In genomic region chr5:98688254-98688653, GRCm38 (mm10) we compare ENCODE assay signal across 32 mouse cellular contexts.
"Had no signal": no experiment of that assay in that cellular context is flagged by ENCODE, and none has a peak within 500 bp of the region (broad histone marks: within the 10 kb centered on the region; RNA-seq: fewer than 3 reads in every experiment).

No protein-coding gene starts in this region.

- DNase-seq: left cerebral cortex, postnatal 4 days; liver; liver, embryonic 13.5 days; liver, postnatal 0 days; lung, adult 18-20 months; lung, adult 2 months; lung, embryonic 14.5 days; lung, postnatal 14 days; lung, postnatal 4 days; midbrain, embryonic 14.5 days had no signal

- H3K4me2 ChIP-seq: limb, embryonic 12.5 days; limb, embryonic 13.5 days; limb, embryonic 15.5 days; liver, embryonic 11.5 days; liver, embryonic 12.5 days; liver, embryonic 13.5 days; liver, embryonic 15.5 days; lung, embryonic 14.5 days; lung, embryonic 15.5 days; midbrain, embryonic 11.5 days; midbrain, embryonic 12.5 days; midbrain, embryonic 13.5 days; midbrain, embryonic 15.5 days; neural tube, embryonic 12.5 days; neural tube, embryonic 13.5 days had no signal

- H3K27ac ChIP-seq: left cerebral cortex, adult 2 months; limb, embryonic 10.5 days; limb, embryonic 12.5 days; limb, embryonic 13.5 days; limb, embryonic 15.5 days; liver, embryonic 12.5 days; liver, embryonic 13.5 days; liver, embryonic 14.5 days; liver, embryonic 15.5 days; lung, embryonic 15.5 days; macrophage; midbrain, embryonic 10.5 days; midbrain, embryonic 12.5 days; midbrain, embryonic 13.5 days; midbrain, embryonic 15.5 days; neural tube, embryonic 12.5 days; neural tube, embryonic 13.5 days had no signal

- H3K36me3 ChIP-seq: limb, embryonic 10.5 days; limb, embryonic 12.5 days; limb, embryonic 13.5 days; limb, embryonic 15.5 days; liver, embryonic 12.5 days; liver, embryonic 13.5 days; liver, embryonic 15.5 days; lung, embryonic 15.5 days; midbrain, embryonic 10.5 days; midbrain, embryonic 12.5 days; midbrain, embryonic 13.5 days; midbrain, embryonic 15.5 days; neural tube, embryonic 12.5 days; neural tube, embryonic 13.5 days had no signal

- H3K9ac ChIP-seq: limb, embryonic 12.5 days; limb, embryonic 13.5 days; limb, embryonic 15.5 days; liver, embryonic 12.5 days; liver, embryonic 13.5 days; liver, embryonic 14.5 days; liver, embryonic 15.5 days; liver, postnatal 0 days; lung, embryonic 14.5 days; lung, embryonic 15.5 days; midbrain, embryonic 12.5 days; midbrain, embryonic 13.5 days; midbrain, embryonic 15.5 days; neural tube, embryonic 12.5 days; neural tube, embryonic 13.5 days had no signal

- H3K9me3 ChIP-seq: limb, embryonic 10.5 days; limb, embryonic 12.5 days; limb, embryonic 15.5 days; liver, embryonic 13.5 days; liver, embryonic 15.5 days; lung, embryonic 15.5 days; midbrain, embryonic 10.5 days; midbrain, embryonic 13.5 days; midbrain, embryonic 15.5 days; neural tube, embryonic 13.5 days had no signal

- ATAC-seq: liver, embryonic 12.5 days; liver, postnatal 0 days; lung, postnatal 0 days; midbrain, embryonic 13.5 days; midbrain, embryonic 15.5 days; midbrain, embryonic 16.5 days had no signal

- H3K4me1 ChIP-seq: limb, embryonic 10.5 days; limb, embryonic 12.5 days; limb, embryonic 13.5 days; limb, embryonic 15.5 days; liver, embryonic 12.5 days; liver, embryonic 13.5 days; liver, embryonic 15.5 days; lung, embryonic 15.5 days; megakaryocyte, embryonic 14.5 days; midbrain, embryonic 10.5 days; midbrain, embryonic 12.5 days; midbrain, embryonic 13.5 days; midbrain, embryonic 15.5 days; neural tube, embryonic 12.5 days; neural tube, embryonic 13.5 days had no signal

- H3K27me3 ChIP-seq: limb, embryonic 12.5 days; limb, embryonic 15.5 days; liver, embryonic 12.5 days; liver, embryonic 13.5 days; liver, embryonic 15.5 days; lung, embryonic 15.5 days; megakaryocyte, embryonic 14.5 days; midbrain, embryonic 12.5 days; midbrain, embryonic 13.5 days; midbrain, embryonic 15.5 days; neural tube, embryonic 12.5 days; neural tube, embryonic 13.5 days had no signal

- H3K4me3 ChIP-seq: left cerebral cortex, adult 2 months; limb, embryonic 10.5 days; limb, embryonic 12.5 days; limb, embryonic 13.5 days; limb, embryonic 15.5 days; liver, embryonic 12.5 days; liver, embryonic 13.5 days; liver, embryonic 15.5 days; lung, embryonic 15.5 days; megakaryocyte, embryonic 14.5 days; midbrain, embryonic 10.5 days; midbrain, embryonic 12.5 days; midbrain, embryonic 13.5 days; midbrain, embryonic 15.5 days; myocyte; neural tube, embryonic 12.5 days; neural tube, embryonic 13.5 days had no signal
